Mouse (Mus musculus): ENCODE data around the gene Tnfaip8l3. TPM values are rescaled to one million over a fixed set of nuclear protein-coding genes. Genes with fewer than 3 reads are reported as not detected.
"Not testable (repeated sequence)": the region's sequence is repeated elsewhere in the genome, so short reads cannot be mapped to it uniquely, and the experiment has no call there.

Gene Tnfaip8l3
- polyA plus RNA-seq, 1 experiment from 2014 or later, result 0.53 TPM

DNA sequence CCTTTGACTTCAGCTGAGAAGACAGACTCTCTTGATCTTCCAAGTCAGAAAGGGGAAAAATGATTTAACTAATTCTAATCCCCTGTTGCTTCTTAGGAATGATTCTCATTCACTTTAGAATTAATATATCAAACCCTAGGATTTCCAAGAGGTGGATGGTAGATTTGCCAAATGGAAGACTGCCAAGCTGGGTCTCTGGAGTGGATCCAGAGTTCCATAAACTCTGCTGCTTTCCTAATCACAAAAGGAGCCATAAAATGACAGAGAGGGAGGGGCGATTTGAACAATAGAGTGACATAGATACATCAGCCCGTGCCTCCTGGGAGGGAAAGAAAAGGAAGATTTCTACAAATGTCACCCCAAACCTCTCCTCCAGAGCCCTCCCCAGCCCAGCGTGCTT is 3.4 kb downstream of the Tnfaip8l3 start:
- Histone ChIP-seq H3K9ac (no peak overlapping the region), H3K27ac (no peak overlapping the region), H3K4me1 (replicated peaks) (peaks cover 19% of the 10 kb centered on the region), H3K36me3 (no peaks in the 10 kb centered on the region), H3K27me3 (peaks cover 43% of the 10 kb centered on the region), H3K4me3 (no peak overlapping the region), H3K4me2 (no peak overlapping the region), H3K9me3 (replicated peaks) (no peaks in the 10 kb centered on the region)
- no peak for ATAC-seq (replicated peaks; ENCODE audit: insufficient number of reproducible peaks, insufficient read depth, low FRiP score, low read depth)
- 53% methylated on average over 3 of the region's 3 CpGs for WGBS

DNA sequence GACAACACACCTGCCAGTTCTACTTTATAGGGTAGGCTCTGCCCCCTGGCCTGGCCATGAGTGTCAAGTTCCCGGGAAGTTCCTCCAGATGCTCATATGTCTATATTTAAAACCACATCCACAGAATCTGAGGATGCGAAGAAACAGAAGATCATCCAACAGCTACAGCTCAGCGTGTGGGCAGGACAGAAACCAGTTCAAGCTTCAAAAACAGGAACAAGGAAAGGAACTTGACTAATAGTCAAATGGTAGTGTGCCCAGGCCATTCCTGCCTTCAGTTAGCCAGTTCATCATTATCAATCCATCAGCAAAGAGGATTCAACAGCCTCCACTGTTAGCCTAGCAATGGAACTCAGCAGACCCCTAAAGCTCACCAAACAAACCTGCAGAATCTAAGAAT is 4.5 kb downstream of the Tnfaip8l3 start:
- Histone ChIP-seq H3K27ac (no peak overlapping the region), H3K4me2 (no peak overlapping the region), H3K4me1 (replicated peaks) (peaks cover 11% of the 10 kb centered on the region), H3K9me3 (replicated peaks) (no peaks in the 10 kb centered on the region), H3K9ac (no peak overlapping the region), H3K4me3 (no peak overlapping the region), H3K27me3 (peaks cover 36% of the 10 kb centered on the region), H3K36me3 (no peaks in the 10 kb centered on the region)
- ATAC-seq (replicated peaks; ENCODE audit: insufficient number of reproducible peaks, insufficient read depth, low FRiP score, low read depth), result no peak
- 84% methylated on average over 3 of the region's 3 CpGs for WGBS

DNA sequence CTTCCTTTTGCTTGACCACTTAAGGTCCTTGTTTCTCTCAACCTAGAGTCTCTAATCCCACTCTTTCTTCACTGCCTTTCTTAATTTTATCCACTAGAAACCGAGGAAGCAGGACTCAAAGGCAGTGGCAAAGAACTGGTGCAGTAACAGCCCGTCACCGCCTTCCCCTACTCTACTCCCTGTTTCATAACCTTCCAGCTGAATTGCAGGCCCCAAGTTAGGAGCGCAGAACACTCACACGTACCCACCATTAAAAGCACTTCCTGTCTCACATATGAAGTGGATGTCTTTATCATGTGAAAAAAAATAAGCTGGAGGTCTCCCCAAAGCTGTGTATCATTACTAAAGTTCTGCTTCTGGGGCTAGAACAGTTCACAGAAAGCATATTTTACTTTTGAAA is 6.5 kb downstream of the Tnfaip8l3 start:
- no peaks in the 10 kb centered on the region for H3K36me3 ChIP-seq
- H3K9me3 ChIP-seq (replicated peaks), result no peaks in the 10 kb centered on the region
- peaks cover 16% of the 10 kb centered on the region for H3K27me3 ChIP-seq
- no peak for ATAC-seq (replicated peaks; ENCODE audit: insufficient number of reproducible peaks, insufficient read depth, low FRiP score, low read depth)
- no peak overlapping the region for H3K4me3 ChIP-seq
- 74% methylated on average over 5 of the region's 5 CpGs for WGBS
- H3K4me1 ChIP-seq (replicated peaks), result 0 out of 2 replicates have a peak, but pooled peaks cover 2% of the 10 kb centered on the region
- no peak overlapping the region for H3K27ac ChIP-seq
- H3K4me2 ChIP-seq, result no peak overlapping the region
- H3K9ac ChIP-seq, result no peak overlapping the region

DNA sequence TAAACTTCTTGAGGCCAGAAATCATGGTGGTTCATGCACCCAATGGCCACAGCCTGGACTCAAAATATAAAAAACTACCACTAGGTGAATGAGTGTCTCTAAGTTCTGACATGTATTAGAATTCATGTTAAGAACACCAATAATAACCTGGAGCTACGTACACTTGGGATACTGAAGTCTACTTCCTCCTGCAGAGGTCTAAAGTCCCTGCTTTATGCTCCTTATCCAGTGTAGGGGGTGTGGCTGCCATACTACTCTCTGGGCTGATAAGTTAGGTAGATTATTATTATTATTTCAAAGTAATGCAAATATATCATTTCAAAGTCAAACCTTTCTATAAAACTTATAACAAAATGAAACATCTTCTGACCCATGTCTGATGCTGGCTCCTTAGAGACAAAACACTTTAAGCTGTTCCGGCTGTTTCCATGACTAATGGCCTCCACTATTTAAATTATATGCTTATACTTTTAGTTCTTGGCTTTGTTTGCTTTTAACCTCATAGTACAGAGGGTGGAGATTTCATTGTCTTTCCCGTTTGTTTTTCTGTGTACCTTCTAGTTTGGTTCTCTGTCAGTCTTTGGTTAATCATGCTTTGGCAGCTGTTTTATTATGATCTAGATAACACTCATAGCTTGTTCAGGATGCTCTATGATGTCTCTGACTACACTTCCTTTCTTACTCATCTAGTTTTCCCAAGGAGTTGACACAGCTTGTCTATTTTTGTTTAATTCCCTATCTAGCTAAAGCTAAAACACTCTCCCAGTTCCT is 16.7 kb downstream of the Tnfaip8l3 start:
- H3K9ac ChIP-seq, result no peak overlapping the region
- ATAC-seq (replicated peaks; ENCODE audit: insufficient number of reproducible peaks, insufficient read depth, low FRiP score, low read depth), result no peak
- no peak overlapping the region for H3K27ac ChIP-seq
- no peak overlapping the region for H3K4me2 ChIP-seq
- no peak overlapping the region for H3K4me3 ChIP-seq
- H3K9me3 ChIP-seq (replicated peaks), result no peaks in the 10 kb centered on the region
- 65% methylated on average over 3 of the region's 3 CpGs for WGBS
- H3K27me3 ChIP-seq, result no peaks in the 10 kb centered on the region
- no peaks in the 10 kb centered on the region for H3K36me3 ChIP-seq
- H3K4me1 ChIP-seq (replicated peaks), result no peaks in the 10 kb centered on the region

DNA sequence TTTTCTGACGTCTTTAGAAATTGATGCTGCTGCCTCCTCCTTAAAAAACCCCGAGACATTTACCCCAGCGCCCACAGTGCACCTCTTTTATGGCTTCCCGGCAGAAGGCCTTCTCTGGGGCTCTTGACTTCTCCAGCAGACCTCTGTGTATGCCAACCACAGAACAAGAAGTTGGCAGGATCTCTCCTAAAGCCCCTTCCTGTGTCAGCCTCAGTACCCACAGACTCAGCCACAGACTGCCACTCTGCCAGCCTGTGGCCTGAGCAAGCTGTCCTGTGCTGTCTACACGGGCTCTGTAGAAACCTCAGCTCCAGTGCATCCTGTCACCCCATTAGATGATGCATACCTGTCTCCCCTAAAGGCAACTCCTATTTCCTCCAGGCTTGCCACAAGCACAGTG is 19.2 kb downstream of the Tnfaip8l3 start:
- H3K36me3 ChIP-seq, result no peaks in the 10 kb centered on the region
- no peaks in the 10 kb centered on the region for H3K27me3 ChIP-seq
- no peak overlapping the region for H3K27ac ChIP-seq
- WGBS, result 56% methylated on average over 5 of the region's 5 CpGs
- ATAC-seq (replicated peaks; ENCODE audit: insufficient number of reproducible peaks, insufficient read depth, low FRiP score, low read depth), result no peak
- H3K9me3 ChIP-seq (replicated peaks), result no peaks in the 10 kb centered on the region
- no peak overlapping the region for H3K4me2 ChIP-seq
- no peak overlapping the region for H3K4me3 ChIP-seq
- H3K4me1 ChIP-seq (replicated peaks), result no peaks in the 10 kb centered on the region
- no peak overlapping the region for H3K9ac ChIP-seq

DNA sequence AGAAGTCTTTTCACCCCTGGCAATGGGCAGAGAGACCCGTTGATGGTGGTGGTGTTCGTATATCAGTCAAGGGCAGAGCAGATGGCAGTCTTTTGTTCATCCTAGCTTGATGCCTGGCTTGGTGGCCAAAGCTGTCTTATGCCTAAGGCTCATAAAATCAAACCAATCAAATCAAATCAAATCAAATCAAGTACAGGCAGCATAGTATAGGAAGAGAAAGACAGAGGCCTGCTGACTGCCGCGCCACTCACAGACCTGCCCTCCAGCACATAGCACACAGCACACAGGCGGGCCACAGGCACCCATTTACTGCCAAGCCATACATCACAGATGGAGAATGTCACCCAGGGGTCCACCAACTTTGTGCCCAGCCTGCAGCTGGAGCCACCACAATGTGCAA is 25.1 kb downstream of the Tnfaip8l3 start:
- WGBS, result 83% methylated on average over 5 of the region's 5 CpGs
- Histone ChIP-seq H3K4me3 (no peak overlapping the region), H3K9ac (no peak overlapping the region), H3K4me1 (replicated peaks) (no peaks in the 10 kb centered on the region), H3K36me3 (no peaks in the 10 kb centered on the region), H3K4me2 (no peak overlapping the region), H3K27me3 (no peaks in the 10 kb centered on the region), H3K27ac (no peak overlapping the region), H3K9me3 (replicated peaks) (no peaks in the 10 kb centered on the region)
- no peak for ATAC-seq (replicated peaks; ENCODE audit: insufficient number of reproducible peaks, insufficient read depth, low FRiP score, low read depth)

DNA sequence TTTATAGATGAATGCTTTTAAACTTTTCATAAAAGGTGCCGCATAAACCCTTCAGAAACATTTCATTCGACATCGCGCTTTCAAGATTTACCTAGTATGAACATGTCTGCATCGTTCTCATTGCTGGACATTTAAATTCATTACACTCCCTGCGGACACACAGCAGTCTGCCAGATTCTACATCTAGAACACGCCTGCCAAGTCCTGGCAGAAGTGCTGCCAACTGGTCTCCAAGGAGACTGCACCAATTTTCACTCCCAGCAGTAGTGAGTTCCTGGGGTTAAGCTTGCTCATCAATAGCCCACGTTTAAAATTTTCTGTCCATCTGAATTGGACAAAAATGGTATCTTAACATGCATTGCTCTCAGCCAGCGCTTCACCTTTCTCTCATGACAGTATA is 30.5 kb downstream of the Tnfaip8l3 start:
- Histone ChIP-seq H3K4me1 (replicated peaks) (no peaks in the 10 kb centered on the region), H3K27me3 (no peaks in the 10 kb centered on the region), H3K9me3 (replicated peaks) (no peaks in the 10 kb centered on the region), H3K36me3 (no peaks in the 10 kb centered on the region), H3K27ac (no peak overlapping the region), H3K9ac (no peak overlapping the region), H3K4me2 (no peak overlapping the region), H3K4me3 (no peak overlapping the region)
- ATAC-seq (replicated peaks; ENCODE audit: insufficient number of reproducible peaks, insufficient read depth, low FRiP score, low read depth), result no peak
- 72% methylated on average over 9 of the region's 9 CpGs for WGBS

DNA sequence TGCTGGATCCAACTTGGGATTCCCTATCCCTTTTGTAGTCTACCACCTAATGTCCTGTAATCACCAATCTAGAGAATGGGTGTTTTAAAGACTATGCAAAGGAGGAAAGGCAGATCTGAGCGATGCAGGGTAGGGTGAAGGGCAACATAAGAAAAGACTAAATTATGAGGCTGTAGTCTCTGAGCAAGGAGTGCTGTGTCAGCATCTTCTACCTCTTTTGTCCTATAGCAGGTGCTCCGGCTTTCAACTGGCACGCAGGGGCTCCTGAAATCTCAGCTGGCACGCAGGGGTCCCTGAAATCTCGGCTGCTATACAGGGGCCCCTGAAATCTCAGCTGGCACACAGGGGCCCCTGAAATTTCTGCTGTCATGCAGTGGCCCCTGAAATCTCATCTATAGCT is 33.5 kb downstream of the Tnfaip8l3 start:
- no peak overlapping the region for H3K4me2 ChIP-seq
- no peaks in the 10 kb centered on the region for H3K4me1 ChIP-seq (replicated peaks)
- WGBS, result 85% methylated on average over 5 of the region's 5 CpGs
- no peaks in the 10 kb centered on the region for H3K27me3 ChIP-seq
- no peaks in the 10 kb centered on the region for H3K36me3 ChIP-seq
- no peak for ATAC-seq (replicated peaks; ENCODE audit: insufficient number of reproducible peaks, insufficient read depth, low FRiP score, low read depth)
- no peak overlapping the region for H3K27ac ChIP-seq
- H3K4me3 ChIP-seq, result no peak overlapping the region
- H3K9ac ChIP-seq, result no peak overlapping the region
- H3K9me3 ChIP-seq (replicated peaks), result no peaks in the 10 kb centered on the region

DNA sequence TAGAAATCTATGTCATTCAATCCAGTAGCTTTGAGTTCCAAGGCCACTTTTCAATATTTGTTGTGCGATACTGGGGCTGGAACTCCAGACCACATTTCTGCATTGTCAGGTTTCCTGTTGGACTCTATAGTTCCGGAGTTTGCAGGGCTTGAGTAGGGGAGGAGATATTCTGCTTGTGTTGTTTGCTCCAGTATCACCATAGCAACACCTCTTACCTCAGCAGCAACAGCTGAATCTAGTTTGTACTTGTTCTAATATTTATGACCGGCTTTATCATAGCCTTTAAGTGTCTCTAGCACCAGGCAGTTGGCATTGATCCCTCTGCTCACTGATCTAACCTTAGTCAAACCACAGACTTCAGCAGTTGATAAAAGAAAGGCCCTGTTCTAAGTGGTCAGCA is 45.4 kb downstream of the Tnfaip8l3 start:
- WGBS, result 44% methylated on average over 3 of the region's 3 CpGs
- no peak for ATAC-seq (replicated peaks; ENCODE audit: insufficient number of reproducible peaks, insufficient read depth, low FRiP score, low read depth)
- H3K4me2 ChIP-seq, result no peak overlapping the region

DNA sequence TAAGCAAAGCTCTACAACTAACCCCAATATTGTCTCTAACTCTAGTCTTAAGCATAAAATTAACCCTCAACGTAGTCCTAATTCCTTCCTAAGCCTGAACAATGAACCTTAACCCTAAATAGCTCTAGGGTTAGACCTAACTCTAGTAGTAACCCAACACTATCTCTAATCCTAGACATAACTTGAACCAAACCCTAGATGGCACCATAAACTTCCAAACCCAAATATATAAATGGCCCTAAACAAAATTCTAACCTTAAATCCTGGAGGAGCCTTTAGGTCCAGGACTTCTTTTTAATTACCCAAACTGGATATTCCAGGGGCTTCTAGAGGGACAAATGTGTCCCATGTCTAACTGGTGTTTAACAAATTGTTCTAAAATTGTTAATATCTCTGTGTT is 73.7 kb downstream of the Tnfaip8l3 start:
- H3K36me3 ChIP-seq, result no peaks in the 10 kb centered on the region
- no peak overlapping the region for H3K4me3 ChIP-seq
- H3K9ac ChIP-seq, result no peak overlapping the region
- H3K9me3 ChIP-seq (replicated peaks), result no peaks in the 10 kb centered on the region
- WGBS, result 45% methylated on average over 1 of the region's 1 CpGs
- no peaks in the 10 kb centered on the region for H3K4me1 ChIP-seq (replicated peaks)
- no peak overlapping the region for H3K27ac ChIP-seq
- ATAC-seq (replicated peaks; ENCODE audit: insufficient number of reproducible peaks, insufficient read depth, low FRiP score, low read depth), result no peak
- no peak overlapping the region for H3K4me2 ChIP-seq
- no peaks in the 10 kb centered on the region for H3K27me3 ChIP-seq

More for the DNA sequence above, 45.4 kb downstream of the Tnfaip8l3 start:
- H3K27me3 ChIP-seq, result no peaks in the 10 kb centered on the region
- no peak overlapping the region for H3K4me3 ChIP-seq
- H3K36me3 ChIP-seq, result no peaks in the 10 kb centered on the region
- no peak overlapping the region for H3K27ac ChIP-seq
- no peak overlapping the region for H3K9ac ChIP-seq
- no peaks in the 10 kb centered on the region for H3K4me1 ChIP-seq (replicated peaks)
- no peaks in the 10 kb centered on the region for H3K9me3 ChIP-seq (replicated peaks)

DNA sequence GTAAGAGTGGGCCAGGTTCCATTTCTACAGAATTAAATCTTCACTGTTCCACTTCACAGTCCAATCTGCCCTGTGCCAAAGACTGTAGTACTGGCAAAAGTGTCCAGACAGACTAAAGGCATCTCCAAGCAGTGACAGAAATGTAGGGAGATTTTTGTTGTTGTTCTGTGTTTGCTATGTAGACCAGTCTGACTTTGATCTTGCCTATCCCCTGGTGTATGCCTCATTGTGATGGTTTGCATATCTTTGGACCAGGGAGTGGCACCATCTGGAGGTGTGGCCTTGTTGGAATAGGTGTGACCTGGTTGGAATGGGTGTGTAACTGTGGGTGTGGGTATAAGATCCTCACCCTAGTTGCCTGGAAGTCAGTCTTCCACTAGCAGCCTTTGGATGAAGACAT is 75.6 kb downstream of the Tnfaip8l3 start:
- H3K4me1 ChIP-seq (replicated peaks); H3K4me2 ChIP-seq; ATAC-seq (replicated peaks; ENCODE audit: insufficient number of reproducible peaks, insufficient read depth, low FRiP score, low read depth); H3K9me3 ChIP-seq (replicated peaks); H3K4me3 ChIP-seq; H3K27ac ChIP-seq; H3K27me3 ChIP-seq; H3K9ac ChIP-seq; H3K36me3 ChIP-seq: not testable (repeated sequence)

DNA sequence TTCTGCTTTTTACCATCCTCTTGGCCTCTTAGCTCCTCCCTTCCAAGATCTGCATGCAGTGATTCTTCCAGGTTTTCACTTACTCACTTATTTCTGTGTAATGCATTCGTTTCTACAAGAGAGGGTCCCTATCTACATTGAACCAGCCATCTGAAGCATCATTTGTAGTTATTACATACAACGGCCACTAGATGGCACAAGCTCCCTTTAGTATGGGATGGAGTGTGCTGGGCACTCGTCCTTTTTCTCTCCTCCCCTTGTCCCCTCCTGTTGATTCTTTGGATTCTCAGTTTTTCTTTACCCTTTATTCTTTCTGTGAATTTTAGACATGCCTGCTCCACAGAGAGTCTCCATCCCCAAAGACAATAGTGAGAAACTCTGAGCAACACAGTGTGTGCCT is 77.3 kb downstream of the Tnfaip8l3 start:
- Histone ChIP-seq H3K4me1 (replicated peaks) (no peaks in the 10 kb centered on the region), H3K9me3 (replicated peaks) (no peaks in the 10 kb centered on the region), H3K4me3 (no peak overlapping the region), H3K36me3 (no peaks in the 10 kb centered on the region), H3K27me3 (0 out of 2 replicates have a peak, but pooled peaks cover 3% of the 10 kb centered on the region), H3K27ac (no peak overlapping the region), H3K4me2 (no peak overlapping the region), H3K9ac (no peak overlapping the region)
- 4% methylated on average over 3 of the region's 3 CpGs for WGBS
- 0 out of 2 replicates have a peak, but pooled peaks have one; percentile 50 for ATAC-seq (replicated peaks; ENCODE audit: insufficient number of reproducible peaks, insufficient read depth, low FRiP score, low read depth)

Measured in heart, embryonic 15.5 days (tissue).